Mouse (Mus musculus) cerebellum, postnatal 10 days (tissue): Measurements from ENCODE around the gene Slx4ip.
"Not testable (repeated sequence)": the region's sequence is repeated elsewhere in the genome, so short reads cannot be mapped to it uniquely, and the experiment has no call there.

Experiments used
- DNase-seq, 2 experiments: peaks; one replicate each; pipeline ENCODE4 v3.0.0; 2021; ENCODE audit warnings: mixed read lengths in 2 of 2

Gene Slx4ip

DNA sequence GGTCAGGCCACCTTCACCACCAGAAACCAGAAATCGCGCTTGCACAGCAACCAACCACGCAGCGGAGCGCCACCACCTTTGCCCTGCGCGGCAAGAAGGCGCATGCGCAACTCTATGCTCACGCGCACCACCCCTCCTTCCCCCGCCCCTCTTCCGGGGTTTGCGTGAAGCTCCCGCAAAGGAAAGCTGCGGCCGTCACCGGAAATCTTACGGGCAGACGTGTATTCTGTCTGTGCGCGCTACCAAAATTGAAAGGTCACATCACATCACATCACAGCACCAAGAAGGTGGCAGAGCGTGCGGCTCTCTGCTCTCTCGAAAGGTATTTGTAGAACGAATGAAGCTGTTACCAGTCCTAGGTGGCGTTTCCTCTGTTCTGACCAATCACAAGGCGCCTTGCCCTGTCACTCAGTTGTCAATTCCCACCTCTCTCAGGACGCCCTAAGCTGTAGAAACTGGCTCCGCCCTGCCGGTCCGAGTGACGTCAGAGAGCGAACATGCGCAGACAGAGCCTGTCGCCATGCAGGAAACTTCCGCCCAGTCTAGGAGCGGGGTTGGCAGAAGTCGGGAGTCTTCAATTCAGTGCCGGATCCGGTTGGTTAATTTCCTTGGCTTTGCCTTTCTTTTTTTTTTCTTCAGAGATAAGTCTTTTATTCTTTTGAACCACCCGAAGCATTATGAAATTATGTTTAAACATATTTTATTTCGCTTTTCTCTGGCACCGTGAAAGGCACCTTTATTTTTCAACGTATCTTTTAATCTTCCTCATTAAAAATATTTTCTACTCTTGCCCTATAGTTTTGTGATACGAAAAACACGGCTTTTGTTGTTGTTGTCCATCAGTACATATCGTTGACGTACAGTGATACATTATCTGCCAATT lies at the start of gene Slx4ip, which contains the start of the genes AL731706.1 and Mkks:
TSS of gene Slx4ip (plus strand) at position 151 of the 883 bp plus-strand sequence.
TSS of gene AL731706.1 (minus strand) at position 322 of the 883 bp plus-strand sequence.
TSS of gene Mkks (minus strand) at position 322 of the 883 bp plus-strand sequence.
- DNase-seq, result peak; percentile 99

GRCm38 (mm10) chr2:136850366-136850765 lies 40.7 kb upstream of the Slx4ip start:
- no peak for DNase-seq

GRCm38 (mm10) chr2:136854543-136855388 lies 36.3 kb upstream of the Slx4ip start:
- no peak for DNase-seq

DNA sequence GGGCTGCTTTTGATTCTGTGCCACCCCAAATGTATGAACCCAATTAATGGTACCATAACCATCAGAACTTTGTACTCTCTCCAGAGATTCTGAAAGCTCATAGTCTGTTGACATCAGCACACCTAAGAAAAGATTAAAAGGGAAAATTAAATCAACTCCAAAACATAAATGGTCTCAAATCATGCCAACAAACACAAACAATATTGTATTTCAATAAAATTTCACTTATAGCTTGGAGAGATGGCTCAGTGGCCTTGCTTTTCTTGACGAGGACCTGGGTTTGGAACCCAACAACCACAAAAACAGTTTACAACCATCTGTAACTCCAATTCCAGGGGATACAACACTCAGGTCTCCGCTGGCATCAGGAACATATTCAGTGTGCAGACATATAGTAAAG lies 5.4 kb upstream of the Slx4ip start, which contains the start of gene AL731706.2:
TSS of gene AL731706.2 (minus strand) at position 101 of the 400 bp plus-strand sequence.
- DNase-seq, result no peak

DNA sequence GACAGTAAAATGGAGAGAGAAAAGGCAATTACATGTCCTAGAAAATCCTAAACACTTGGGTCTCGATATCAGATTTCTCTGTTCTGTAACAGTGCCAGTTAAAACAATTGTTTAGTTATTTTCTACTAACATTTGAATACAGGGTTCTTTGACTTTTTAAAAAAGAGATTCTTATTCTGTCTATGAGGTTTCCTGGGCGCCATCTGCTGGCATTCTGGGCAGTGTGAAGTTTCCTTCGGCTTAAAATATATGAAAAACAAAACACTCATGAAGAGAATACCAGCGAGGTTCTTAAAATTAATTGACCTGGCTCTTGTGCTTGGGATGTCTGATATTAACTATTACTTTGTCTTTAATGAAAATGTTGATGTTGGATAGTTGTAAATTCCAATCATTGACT lies 4.2 kb upstream of the Slx4ip start:
- peak; percentile 58 for DNase-seq

GRCm38 (mm10) chr2:136890716-136891067 lies 326 bp upstream of the Slx4ip start:
- DNase-seq, result not testable (repeated sequence)

DNA sequence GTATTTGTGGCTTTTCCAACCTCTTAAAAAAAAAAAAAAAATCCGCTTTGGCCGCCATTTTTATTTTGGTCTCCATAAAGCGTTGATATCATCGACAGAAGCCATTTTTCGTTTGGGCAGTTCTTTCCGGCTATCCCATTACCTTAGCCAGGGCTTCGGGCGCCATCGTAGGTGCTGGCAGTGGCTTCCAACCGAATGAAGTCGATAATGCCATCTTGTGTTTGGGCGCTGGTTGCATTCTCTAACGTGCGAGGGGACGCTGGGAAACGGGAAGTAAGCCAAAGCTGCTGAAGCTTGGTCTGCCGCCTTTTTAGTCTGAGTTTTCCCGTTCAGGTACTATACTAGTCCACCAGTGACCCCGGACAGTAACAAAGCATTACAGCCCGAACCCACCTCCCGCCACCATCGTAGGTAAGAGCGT lies 943 bp downstream of the Slx4ip start:
- DNase-seq, result peak; percentile 97 to 98

DNA sequence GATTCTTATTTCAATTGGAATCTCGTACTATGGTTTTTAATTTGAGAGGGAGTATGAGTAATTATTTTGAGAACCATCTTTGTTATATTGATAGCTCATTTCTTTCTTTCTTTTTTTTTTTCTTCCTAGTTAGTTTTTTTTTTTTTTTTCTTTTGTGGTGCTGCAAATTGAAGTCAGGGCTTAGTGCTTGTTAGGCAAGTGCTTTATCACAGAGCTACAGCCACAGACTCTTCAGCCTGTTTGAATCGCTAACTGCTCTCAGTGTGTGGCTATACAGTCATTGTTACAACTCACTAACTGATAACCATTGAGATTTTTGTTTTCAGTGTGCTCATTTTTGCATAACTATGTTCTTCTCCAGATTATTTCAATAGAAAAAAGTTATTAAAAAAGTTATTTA lies 3.5 kb downstream of the Slx4ip start:
- DNase-seq, result no peak

DNA sequence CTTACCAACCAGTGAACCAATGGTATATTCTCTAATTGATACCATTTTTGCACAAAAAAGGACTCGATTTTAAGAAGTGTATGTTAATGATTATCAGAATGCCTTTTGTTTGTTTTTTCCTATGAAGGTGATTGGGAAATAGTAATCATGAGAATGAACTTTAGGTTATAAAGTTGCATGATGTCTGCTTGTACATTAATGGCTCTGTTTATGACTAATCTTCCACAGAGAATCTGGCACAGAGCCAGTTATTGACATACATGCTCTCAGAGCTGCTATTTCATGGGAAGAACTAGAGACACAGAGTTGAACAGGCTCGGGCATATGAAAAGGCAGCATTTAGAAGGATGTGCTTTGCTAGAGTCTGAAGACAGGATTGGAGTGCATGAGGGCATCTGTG lies 5.1 kb downstream of the Slx4ip start:
- DNase-seq, result peak in 1 of 2 experiments; percentile 15

DNA sequence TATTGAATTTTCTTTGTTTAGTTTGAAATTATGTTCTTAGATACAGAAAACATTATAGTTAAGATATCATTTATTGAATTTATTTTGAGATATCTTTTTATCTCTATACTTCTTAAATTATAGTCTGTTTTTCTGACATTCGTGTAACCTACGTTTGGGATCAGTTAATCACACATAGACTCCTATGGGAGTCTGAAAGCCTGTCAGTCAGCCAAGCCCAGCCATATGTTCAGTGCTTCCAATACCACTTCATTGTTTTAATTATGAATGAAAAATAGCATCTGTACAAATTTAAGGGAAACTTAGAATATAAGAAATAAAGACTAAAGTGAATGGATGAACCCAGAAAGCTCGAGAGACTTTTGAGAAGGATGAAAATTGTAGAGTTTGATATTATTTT lies 17.6 kb downstream of the Slx4ip start:
- peak; percentile 55 to 69 for DNase-seq

- DNase-seq, result no peak
These were observed 18.3 kb downstream of the Slx4ip start for GRCm38 (mm10) chr2:136909298-136909697.

DNA sequence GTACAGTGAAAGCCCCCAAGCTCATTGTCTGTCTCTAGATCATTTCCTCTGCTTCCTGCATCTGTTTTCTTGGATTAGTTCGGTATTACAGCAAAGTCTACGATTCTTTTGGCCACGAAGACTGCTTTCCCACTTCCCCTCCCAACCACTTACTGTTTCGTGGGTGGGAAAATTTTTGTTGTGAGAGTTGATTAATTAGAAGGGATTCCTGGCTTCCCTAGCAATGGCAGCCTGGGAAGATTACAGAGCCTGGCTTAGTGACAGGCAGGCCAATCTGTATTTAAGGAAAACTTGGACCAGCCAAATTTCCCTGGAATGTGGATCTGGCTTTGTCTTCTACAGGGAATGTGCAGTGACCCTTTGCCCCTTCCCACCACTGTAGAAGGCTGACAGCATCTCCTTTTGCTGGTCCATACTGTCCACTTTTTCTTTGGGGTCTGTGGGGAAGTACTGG lies 21.0 kb downstream of the Slx4ip start:
- DNase-seq, result peak; percentile 13 to 29

GRCm38 (mm10) chr2:136913021-136913420 lies 22.0 kb downstream of the Slx4ip start:
- no peak for DNase-seq

GRCm38 (mm10) chr2:136914334-136914902 lies 23.4 kb downstream of the Slx4ip start:
- peak in 1 of 2 experiments; percentile 47 for DNase-seq

GRCm38 (mm10) chr2:136919433-136919832 lies 28.4 kb downstream of the Slx4ip start:
- no peak for DNase-seq

DNA sequence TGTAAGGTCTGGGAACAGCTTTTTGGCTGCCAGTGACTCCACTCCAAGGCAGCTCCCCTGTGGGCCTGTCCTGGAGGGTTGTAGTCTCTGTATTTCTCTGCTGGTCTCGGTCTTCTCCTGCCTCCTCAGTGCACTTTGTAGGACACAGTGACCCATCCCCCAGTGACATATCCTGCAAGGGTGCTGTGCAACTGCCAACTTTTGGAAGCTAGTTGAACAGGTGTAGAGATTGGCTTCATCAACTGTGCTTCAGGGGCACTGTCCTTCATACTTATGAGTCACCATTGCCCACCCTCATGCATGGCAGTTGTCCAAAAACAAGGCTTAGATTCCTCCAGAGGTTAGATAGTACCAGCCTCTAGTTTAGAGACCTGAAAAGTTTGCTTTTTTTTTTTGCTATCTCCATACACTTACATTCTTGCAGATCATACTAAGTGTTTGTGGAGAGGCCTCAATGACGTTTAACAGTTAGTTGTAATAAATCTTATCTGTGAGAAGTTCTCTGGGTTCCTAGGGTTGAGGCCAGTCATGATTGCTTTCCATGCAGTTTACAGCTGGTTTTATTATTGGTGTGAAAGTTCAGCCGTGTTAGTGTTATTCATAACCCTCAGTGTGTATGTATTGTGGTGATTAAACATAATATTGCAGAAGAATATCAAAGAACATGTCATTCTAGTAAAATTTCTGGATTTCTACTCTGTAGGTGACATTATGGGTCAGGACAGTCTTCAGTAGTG lies 29.4 kb downstream of the Slx4ip start:
- peak in 1 of 2 experiments; percentile 11 for DNase-seq

DNA sequence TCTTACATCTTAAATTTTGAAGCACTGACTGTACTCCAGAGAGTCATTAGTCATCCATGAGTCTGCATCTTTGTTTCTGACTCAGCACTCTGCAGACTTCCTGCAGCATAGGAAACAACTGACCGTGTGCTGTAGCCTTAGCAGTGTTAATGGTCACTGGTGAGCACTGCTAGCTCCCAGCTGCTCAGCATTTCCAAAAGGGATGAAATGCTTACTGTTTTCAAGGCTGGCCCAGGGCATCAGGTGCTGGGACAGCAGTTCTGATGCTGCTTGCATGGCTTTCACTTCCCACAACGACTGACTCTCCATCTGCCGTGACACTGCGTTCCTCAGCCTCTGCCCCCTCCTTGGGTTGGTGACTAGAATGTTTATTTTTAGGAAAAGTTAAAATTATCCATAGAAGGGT lies 30.0 kb downstream of the Slx4ip start:
- DNase-seq, result peak; percentile 27 to 33

GRCm38 (mm10) chr2:136936391-136937288 lies 45.6 kb downstream of the Slx4ip start:
- DNase-seq, result no peak

DNA sequence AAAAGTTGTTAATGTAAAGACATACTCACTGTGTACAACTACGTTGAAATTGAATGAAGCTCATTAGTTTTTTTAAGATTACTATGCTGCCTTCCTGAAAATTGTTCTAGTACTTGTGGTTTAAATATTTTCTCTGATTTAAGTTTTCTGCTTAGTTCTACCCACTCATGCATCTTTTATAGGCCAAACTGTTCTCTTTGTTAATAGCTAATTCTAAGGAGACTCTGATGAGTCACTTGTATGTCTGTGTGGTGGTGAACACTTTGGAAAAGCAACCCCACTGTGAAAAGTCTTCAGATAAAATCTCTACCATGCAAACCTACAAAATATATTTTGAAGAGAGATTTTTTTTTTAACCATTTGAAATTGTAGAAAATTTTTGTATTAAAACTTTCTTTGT lies 47.2 kb downstream of the Slx4ip start:
- no peak for DNase-seq

- DNase-seq, result no peak
These were observed 55.3 kb downstream of the Slx4ip start for GRCm38 (mm10) chr2:136946297-136946696.

- DNase-seq, result no peak
These were observed 56.5 kb downstream of the Slx4ip start for GRCm38 (mm10) chr2:136947500-136947899.
